ENCODE assay signal across 18 mouse cellular contexts in genomic region chr3:45649361-45649760, GRCm38 (mm10).
A peak's percentile ranks its signal among the peaks of the same experiment; 100 is the strongest.
DNase-seq lines count a peak whose midpoint lies in the region; TF ChIP-seq lines count a peak whose summit lies in the region.
"Had no signal": no experiment of that assay in that cellular context is flagged by ENCODE, and none has a peak within 500 bp of the region (broad histone marks: within the 10 kb centered on the region; RNA-seq: fewer than 3 reads in every experiment).

No protein-coding gene starts in this region.

- H3K4me3 ChIP-seq in layer of hippocampus, adult 2 months, result no peak overlapping the region

- H3K27ac ChIP-seq in layer of hippocampus, adult 2 months, result peak overlapping the region; percentile 73

- peak in 1 of 2 experiments; percentile 47 for DNase-seq in layer of hippocampus, adult 2 months (ENCODE audit: low spot score in 2 of 2)
- DNase-seq in layer of hippocampus, adult 8-10 months (ENCODE audit: low spot score in 2 of 2), result no peak
- peak; percentile 45 for DNase-seq in layer of hippocampus, adult 9-10 months (ENCODE audit: low spot score)
- DNase-seq in layer of hippocampus, postnatal 25 days (ENCODE audit: extremely low spot score in 1 of 2, low spot score in 1 of 2), result no peak
- DNase-seq in layer of hippocampus, adult 9-11 months, result peak; percentile 35
- no peak for DNase-seq in layer of hippocampus, postnatal 10 days (ENCODE audit: low spot score in 2 of 2)
- peak; percentile 45 for DNase-seq in brain, adult 2 months (ENCODE audit: low read depth, low spot score)
- DNase-seq in lung, adult 18-20 months, result no peak
- DNase-seq: adrenal gland, adult 2 months; adrenal gland, adult 8-10 months; adrenal gland, postnatal 10 days; adrenal gland, postnatal 14 days; adrenal gland, postnatal 25 days; adrenal gland, postnatal 36 days; B cell, adult 2 months; cerebellum, adult 11 months; cerebellum, adult 11-12 months; cerebellum, adult 18-20 months had no signal

- no peak for TF ChIP-seq CTCF in layer of hippocampus, adult 2 months (conservative IDR thresholded peaks at IDR 0.05)

Comparison
In these comparisons a context has a peak if more than half of its experiments do, and no peak if none do; other contexts are left out.
1. DNase-seq: peak in layer of hippocampus, adult 9-10 months (single experiment), layer of hippocampus, adult 9-11 months (single experiment) and brain, adult 2 months (single experiment); none in layer of hippocampus, adult 8-10 months (0 of 2), layer of hippocampus, postnatal 25 days (0 of 2), layer of hippocampus, postnatal 10 days (0 of 2) and lung, adult 18-20 months (0 of 2).